Mouse (Mus musculus) neutrophil, adult 83 days (primary cell): Measurements from ENCODE around the gene Tsc2. TPM values are rescaled to one million over a fixed set of nuclear protein-coding genes. Genes with fewer than 3 reads are reported as not detected.

Source experiments
- total RNA-seq, 2 experiments: library from RNA; stranded (reverse); gene quantifications; one replicate each; pipeline ENCODE4 v1.2.4; 2023

The Tsc2 gene
- total RNA-seq = 10 to 100 TPM; 40.6 to 46.9 TPM

DNA sequence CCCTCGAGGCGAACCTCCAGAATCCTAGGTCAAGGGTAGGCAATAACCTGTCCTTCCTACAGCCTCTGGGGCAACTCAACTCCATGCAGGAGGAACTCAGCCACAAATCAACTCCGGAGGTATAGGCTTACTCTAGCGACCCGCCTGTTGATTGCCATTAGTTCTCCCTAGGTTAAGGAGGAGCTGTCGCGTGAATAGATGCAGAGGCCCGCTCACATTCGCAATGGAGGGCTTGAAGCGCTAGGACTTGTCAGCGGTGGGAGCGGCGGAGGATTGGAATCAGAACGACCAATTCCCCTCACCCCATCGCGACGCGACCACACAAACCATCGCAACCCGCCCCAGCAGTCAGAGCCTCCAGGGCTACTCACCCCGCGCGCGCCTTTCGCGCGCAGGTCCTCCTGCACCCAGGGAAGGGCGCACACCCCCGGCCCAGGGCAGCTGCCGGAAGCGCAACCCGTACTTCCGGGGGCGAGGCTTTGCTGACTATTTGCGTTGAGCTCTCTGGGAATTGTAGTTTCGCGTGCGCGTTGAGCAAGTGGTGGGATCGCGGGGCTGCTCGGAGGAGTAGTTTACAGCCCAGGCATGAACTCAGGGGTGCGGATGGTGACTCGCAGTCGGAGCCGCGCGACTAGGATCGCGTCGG lies at the start of gene Tsc2, which contains the start of gene Nthl1:
TSS of gene Tsc2 (minus strand) at position 464 of the 646 bp plus-strand sequence.
TSS of gene Nthl1 (plus strand) at position 514 of the 646 bp plus-strand sequence.

GRCm38 (mm10) chr17:24669545-24670245 lies 37.3 kb upstream of the Tsc2 start, which contains the start of gene Zfp598:
Zfp598 (plus strand) TSS chr17:24669687.

GRCm38 (mm10) chr17:24658017-24658758 lies 25.8 kb upstream of the Tsc2 start, which contains the start of gene Npw:
Npw (minus strand) TSS chr17:24658457.

DNA sequence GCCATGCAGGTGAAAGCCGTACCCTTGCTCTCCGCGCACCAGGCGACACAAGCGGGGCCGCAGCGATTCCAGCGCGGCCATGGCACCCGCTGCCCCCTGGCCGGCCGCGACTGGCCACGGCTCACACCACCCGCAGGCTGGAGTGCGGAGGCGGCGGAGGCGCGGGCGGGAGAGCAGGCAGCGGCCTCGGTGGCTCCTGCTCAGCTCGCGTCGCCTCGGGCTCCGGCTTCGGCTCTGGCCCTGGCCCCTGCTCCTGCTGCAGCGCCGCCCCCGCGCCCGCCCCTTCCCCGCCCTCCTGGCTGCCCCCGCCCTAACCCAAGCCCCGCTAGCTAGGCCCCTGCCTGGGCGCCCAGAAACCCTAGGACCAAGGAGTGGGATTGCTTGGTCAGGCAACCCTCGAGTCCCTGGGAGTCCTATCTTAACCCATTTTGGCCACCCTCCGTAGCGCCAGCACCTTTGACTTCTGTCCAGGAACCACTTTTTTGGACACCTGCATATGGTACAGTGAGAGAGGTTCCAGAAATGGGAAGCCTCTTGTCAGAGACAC lies 17.7 kb upstream of the Tsc2 start, which contains the start of gene Slc9a3r2:
TSS of gene Slc9a3r2 (minus strand) at position 258 of the 547 bp plus-strand sequence.

GRCm38 (mm10) chr17:24549618-24550415 lies 82.6 kb downstream of the Tsc2 start, which contains the start of gene Pkd1:
Pkd1 (plus strand) TSS chr17:24549834.

Other genes starting within 250 kb of the Tsc2 start
- gene Rnps1, start 218.1 kb downstream of the Tsc2 start, total RNA-seq = 10 to 100 TPM; 65.6 to 72.3 TPM
- 10 to 100 TPM; 11.3 to 16.4 TPM for gene Eci1, start 206.0 kb downstream of the Tsc2 start, total RNA-seq
- gene Dnase1l2, start 189.5 kb downstream of the Tsc2 start, total RNA-seq = 1 to 10 TPM; 2.8 to 3.4 TPM
- 10 to 100 TPM; 35.8 to 38.2 TPM for gene E4f1, start 162.3 kb downstream of the Tsc2 start, total RNA-seq
- 10 to 100 TPM; 29.7 to 33.2 TPM for gene Pgp, start 162.2 kb downstream of the Tsc2 start, total RNA-seq
- gene Bricd5, start 158.7 kb downstream of the Tsc2 start, total RNA-seq = under 1 TPM in 1 of 2 experiments, not detected in 1; 0.35 TPM
- gene Mlst8, start 153.6 kb downstream of the Tsc2 start, total RNA-seq = 10 to 100 TPM; 46.7 to 47.8 TPM
- not detected for gene Caskin1, start 144.0 kb downstream of the Tsc2 start, total RNA-seq
- 100 to 1,000 TPM; 130 to 144 TPM for gene Traf7, start 104.7 kb downstream of the Tsc2 start, total RNA-seq
- gene Rab26, start 98.4 kb downstream of the Tsc2 start, total RNA-seq = 1 to 10 TPM in 1 of 2 experiments, under 1 TPM in 1; 0.42 to 1.2 TPM
- 10 to 100 TPM; 18.7 TPM for gene Pkd1, start 82.8 kb downstream of the Tsc2 start, total RNA-seq
- gene Nthl1, start 50 bp upstream of the Tsc2 start, total RNA-seq = 1 to 10 TPM; 1.0 to 3.5 TPM
- 1 to 10 TPM; 2.0 to 2.9 TPM for gene Slc9a3r2, start 17.7 kb upstream of the Tsc2 start, total RNA-seq
- not detected for gene Npw, start 25.8 kb upstream of the Tsc2 start, total RNA-seq
- 10 to 100 TPM; 26.5 to 28.8 TPM for gene Zfp598, start 37.1 kb upstream of the Tsc2 start, total RNA-seq
- gene Syngr3, start 57.3 kb upstream of the Tsc2 start, total RNA-seq = under 1 TPM in 1 of 2 experiments, not detected in 1; 0.20 TPM
- gene Gfer, start 63.5 kb upstream of the Tsc2 start, total RNA-seq = 1 to 10 TPM; 7.9 to 9.0 TPM
- gene Noxo1, start 63.6 kb upstream of the Tsc2 start, total RNA-seq = 1 to 10 TPM; 1.8 to 2.2 TPM
- 10 to 100 TPM; 12.1 to 16.7 TPM for gene Tbl3, start 75.0 kb upstream of the Tsc2 start, total RNA-seq
- gene Rnf151, start 85.4 kb upstream of the Tsc2 start, total RNA-seq = not detected
- gene Rps2, start 85.5 kb upstream of the Tsc2 start, total RNA-seq = 100 to 1,000 TPM; 644 to 709 TPM
- gene Ndufb10, start 91.8 kb upstream of the Tsc2 start, total RNA-seq = 10 to 100 TPM; 71.6 to 74.1 TPM
- 1 to 10 TPM; 1.0 to 1.2 TPM for gene Rpl3l, start 95.2 kb upstream of the Tsc2 start, total RNA-seq
- 1,000 to 10,000 TPM; 1,053 to 1,152 TPM for gene Msrb1, start 104.0 kb upstream of the Tsc2 start, total RNA-seq
- under 1 TPM in 1 of 2 experiments, not detected in 1; 0.66 TPM for gene Hs3st6, start 120.4 kb upstream of the Tsc2 start, total RNA-seq
- not detected for gene Meiob, start 171.7 kb upstream of the Tsc2 start, total RNA-seq
- 10 to 100 TPM; 49.6 to 49.7 TPM for gene Hagh, start 207.5 kb upstream of the Tsc2 start, total RNA-seq
- 1 to 10 TPM; 5.1 to 6.5 TPM for gene Fahd1, start 217.7 kb upstream of the Tsc2 start, total RNA-seq
- under 1 TPM; 0.15 to 0.42 TPM for gene Igfals, start 233.4 kb upstream of the Tsc2 start, total RNA-seq